Mouse (Mus musculus): ENCODE data around the gene Ctxn2.

The Ctxn2 gene

GRCm38 (mm10) chr2:125192905-125193304, 56.4 kb downstream of the Ctxn2 start:
- no peak for DNase-seq (ENCODE audit: extremely low read depth, low read depth, low spot score)

- no peak for DNase-seq (ENCODE audit: extremely low read depth, low read depth, low spot score)
Measured at GRCm38 (mm10) chr2:125196771-125197170, 60.3 kb downstream of the Ctxn2 start.
